ENCODE assay signal across 23 mouse cellular contexts in the genomic region with DNA sequence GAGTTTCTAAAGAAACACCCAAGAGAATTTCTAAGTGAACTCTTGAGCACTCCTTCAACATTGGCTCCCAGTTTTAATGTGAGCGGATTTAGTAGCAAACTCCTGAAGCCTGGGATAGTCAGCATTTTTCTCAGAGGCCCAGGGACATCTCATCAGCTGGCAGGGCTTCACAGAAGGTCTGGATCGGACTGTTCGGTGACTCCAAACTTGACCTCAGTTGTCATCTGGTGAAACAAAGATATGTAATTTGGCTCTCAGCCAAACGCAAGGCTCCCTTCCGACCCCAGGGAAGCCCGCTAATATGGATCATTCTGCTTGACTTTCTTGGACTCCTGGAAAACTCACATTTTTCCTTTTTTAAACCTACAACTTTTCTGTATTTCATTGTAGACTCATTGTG.
DNase-seq lines count a peak whose midpoint lies in the region; ATAC-seq and TF ChIP-seq lines count a peak whose summit lies in the region.
"Had no signal": no experiment of that assay in that cellular context is flagged by ENCODE, and none has a peak within 500 bp of the region (broad histone marks: within the 10 kb centered on the region; RNA-seq: fewer than 3 reads in every experiment).

No protein-coding gene starts in this region.

- TF ChIP-seq CTCF in heart, adult 2 months (IDR thresholded peaks at IDR 0.05), result no peak
- no peak for TF ChIP-seq CTCF in testis, adult 2 months (IDR thresholded peaks at IDR 0.05; ENCODE audit: control insufficient read depth, insufficient read depth, insufficient replicate concordance, low read depth, low read length)

- no peak for TF ChIP-seq POLR2A in heart, adult 2 months (IDR thresholded peaks at IDR 0.05; ENCODE audit: insufficient read depth, low read depth, low read length)
- TF ChIP-seq POLR2A in testis, adult 2 months (IDR thresholded peaks at IDR 0.05; ENCODE audit: control insufficient read depth, low read depth, low read length), result no peak

- no peak overlapping the region for H3K27ac ChIP-seq in heart, embryonic 10.5 days
- H3K27ac ChIP-seq in heart, adult 2 months, result no peak overlapping the region
- H3K27ac ChIP-seq in testis, adult 2 months (ENCODE audit: control insufficient read depth, insufficient read depth, low read depth, low read length), result no peak overlapping the region
- no peak overlapping the region for H3K27ac ChIP-seq in forebrain, embryonic 15.5 days (replicated peaks)
- H3K27ac ChIP-seq: embryonic facial prominence, embryonic 13.5 days; forebrain, embryonic 10.5 days; forebrain, embryonic 13.5 days; hindbrain, embryonic 13.5 days; intestine, embryonic 15.5 days had no signal

- intact Hi-C loops in heart, adult 2 months (cut with DNase I), result no loop called here

- no peak for ATAC-seq in forebrain, embryonic 15.5 days (replicated peaks)
- ATAC-seq: CD4-positive, CD25-positive, alpha-beta regulatory T cell, adult 4 months; forebrain, embryonic 13.5 days; forebrain, postnatal 0 days; hindbrain, embryonic 16.5 days; intestine, embryonic 15.5 days had no signal

- 64% methylated on average over 6 of the region's 6 CpGs for WGBS in heart, embryonic 10.5 days
- 37% methylated on average over 6 of the region's 6 CpGs for WGBS in heart, adult 2 months
- 84% methylated on average over 6 of the region's 6 CpGs for WGBS in forebrain, embryonic 15.5 days

- H3K9me3 ChIP-seq in heart, embryonic 10.5 days, result no peaks in the 10 kb centered on the region
- H3K9me3 ChIP-seq in forebrain, embryonic 15.5 days, result no peaks in the 10 kb centered on the region
- H3K9me3 ChIP-seq: embryonic facial prominence, embryonic 13.5 days; forebrain, embryonic 10.5 days; forebrain, embryonic 13.5 days; hindbrain, embryonic 13.5 days; intestine, embryonic 15.5 days had no signal

- no peak overlapping the region for H3K4me3 ChIP-seq in heart, embryonic 10.5 days
- H3K4me3 ChIP-seq in heart, adult 2 months, result no peak overlapping the region
- H3K4me3 ChIP-seq in testis, adult 2 months (ENCODE audit: control insufficient read depth, low read depth, low read length), result peak overlapping the region; percentile 21
- no peak overlapping the region for H3K4me3 ChIP-seq in forebrain, embryonic 15.5 days
- H3K4me3 ChIP-seq: embryonic facial prominence, embryonic 13.5 days; forebrain, embryonic 10.5 days; forebrain, embryonic 13.5 days; hindbrain, embryonic 13.5 days; intestine, embryonic 15.5 days had no signal

- no peaks in the 10 kb centered on the region for H3K27me3 ChIP-seq in heart, embryonic 10.5 days (ENCODE audit: insufficient read depth, poor library complexity, severe bottlenecking)
- no peaks in the 10 kb centered on the region for H3K27me3 ChIP-seq in heart, adult 2 months (ENCODE audit: control insufficient read depth, insufficient read depth, low read length)
- no peaks in the 10 kb centered on the region for H3K27me3 ChIP-seq in testis, adult 2 months (ENCODE audit: control insufficient read depth, insufficient read depth, low read length)
- no peaks in the 10 kb centered on the region for H3K27me3 ChIP-seq in forebrain, embryonic 15.5 days
- H3K27me3 ChIP-seq: embryonic facial prominence, embryonic 13.5 days; forebrain, embryonic 13.5 days; hindbrain, embryonic 13.5 days; intestine, embryonic 15.5 days had no signal

- DNase-seq in adrenal gland, postnatal 10 days, result peak; percentile 31
- DNase-seq in adrenal gland, postnatal 4 days (ENCODE audit: low spot score in 2 of 2), result no peak
- DNase-seq in heart, embryonic 10.5 days (ENCODE audit: low spot score), result peak; percentile 69
- DNase-seq in heart, adult 2 months, result no peak
- DNase-seq in testis, postnatal 14 days (ENCODE audit: low spot score), result no peak
- peak; percentile 13 for DNase-seq in skeletal muscle tissue, adult 2 months (ENCODE audit: low read depth, low spot score)
- DNase-seq: cerebellum, adult 11 months; cerebellum, adult 2 months; cerebellum, adult 9-11 months; cerebellum, postnatal 25 days; forebrain, postnatal 0 days; gastrocnemius, postnatal 25 days; kidney, adult 11 months had no signal

- H3K9ac ChIP-seq in heart, adult 2 months (ENCODE audit: low read depth, low read length), result no peak overlapping the region
- H3K9ac ChIP-seq in forebrain, embryonic 15.5 days (replicated peaks), result no peak overlapping the region
- H3K9ac ChIP-seq: embryonic facial prominence, embryonic 13.5 days; forebrain, embryonic 13.5 days; forebrain, postnatal 0 days; hindbrain, embryonic 13.5 days; intestine, embryonic 15.5 days had no signal

- no peaks in the 10 kb centered on the region for H3K4me1 ChIP-seq in heart, embryonic 10.5 days
- H3K4me1 ChIP-seq in heart, adult 2 months (ENCODE audit: control insufficient read depth, insufficient read depth, low read length), result peaks cover 3% of the 10 kb centered on the region
- peaks cover 2% of the 10 kb centered on the region; the same call in 1 of the 2 replicates for H3K4me1 ChIP-seq in testis, adult 2 months (ENCODE audit: control insufficient read depth, insufficient read depth, low read length)
- no peaks in the 10 kb centered on the region for H3K4me1 ChIP-seq in forebrain, embryonic 15.5 days
- H3K4me1 ChIP-seq: embryonic facial prominence, embryonic 13.5 days; forebrain, embryonic 10.5 days; forebrain, embryonic 13.5 days; hindbrain, embryonic 13.5 days; intestine, embryonic 15.5 days had no signal

- no peak overlapping the region for H3K4me2 ChIP-seq in forebrain, embryonic 15.5 days (replicated peaks)
- H3K4me2 ChIP-seq: embryonic facial prominence, embryonic 13.5 days; forebrain, embryonic 13.5 days; heart, embryonic 11.5 days; hindbrain, embryonic 13.5 days; intestine, embryonic 15.5 days had no signal

- TF ChIP-seq EP300 in heart, adult 2 months (IDR thresholded peaks at IDR 0.05; ENCODE audit: insufficient read depth, low read depth, low read length), result no peak

- no peaks in the 10 kb centered on the region for H3K36me3 ChIP-seq in heart, embryonic 10.5 days
- peaks cover 2% of the 10 kb centered on the region; the same call in 1 of the 2 replicates for H3K36me3 ChIP-seq in heart, adult 2 months (ENCODE audit: control insufficient read depth, insufficient read depth, low read length)
- no peaks in the 10 kb centered on the region for H3K36me3 ChIP-seq in testis, adult 2 months (ENCODE audit: control insufficient read depth, insufficient read depth, low read length)
- H3K36me3 ChIP-seq in forebrain, embryonic 15.5 days, result no peaks in the 10 kb centered on the region
- H3K36me3 ChIP-seq: embryonic facial prominence, embryonic 13.5 days; forebrain, embryonic 10.5 days; hindbrain, embryonic 13.5 days; intestine, embryonic 15.5 days had no signal

- H3K79me2 ChIP-seq in heart, adult 2 months (replicated peaks; ENCODE audit: control insufficient read depth, insufficient read depth, low read length), result no peaks in the 10 kb centered on the region

Comparison
In these comparisons a context has a peak if more than half of its experiments do, and no peak if none do; other contexts are left out.
1. DNase-seq: peak in adrenal gland, postnatal 10 days (single experiment), heart, embryonic 10.5 days (single experiment) and skeletal muscle tissue, adult 2 months (single experiment); none in adrenal gland, postnatal 4 days (0 of 2), heart, adult 2 months (0 of 2) and testis, postnatal 14 days (single experiment).